Mouse (Mus musculus) heart, embryonic 11.5 days (tissue): Measurements from ENCODE around the gene Gabbr2. TPM values are rescaled to one million over a fixed set of nuclear protein-coding genes. Genes with fewer than 3 reads are reported as not detected.

ENCODE experiments used
- ATAC-seq: fragments of 200-750 bp; cut with Nextera tagmentation; replicated peaks from 2 replicates; pipeline ENCODE4 v1.8.0; 2017; ENCODE audit warnings: moderate library complexity; ENCODE audit not compliant: insufficient number of reproducible peaks, low FRiP score, low TSS enrichment
- H3K27ac ChIP-seq: fragments of 300-500 bp; sonication (generic); 2 replicates; pipeline ENCODE4 v1.5.1; 2014; ENCODE audit warnings: mild to moderate bottlenecking, low read depth, low read length
- H3K27me3 ChIP-seq: fragments of 300-500 bp; sonication (generic); 2 replicates; pipeline ENCODE4 v1.6.1; 2014; ENCODE audit warnings: mild to moderate bottlenecking, low read length, mixed read lengths; ENCODE audit not compliant: control insufficient read depth, insufficient read depth
- H3K36me3 ChIP-seq: fragments of 300-500 bp; sonication (generic); 2 replicates; pipeline ENCODE4 v1.6.1; 2014; ENCODE audit warnings: mild to moderate bottlenecking, low read length, moderate library complexity, mixed read lengths; ENCODE audit not compliant: control insufficient read depth, insufficient read depth
- H3K4me1 ChIP-seq: fragments of 300-500 bp; sonication (generic); 2 replicates; pipeline ENCODE4 v1.6.1; 2014; ENCODE audit warnings: low read length; ENCODE audit not compliant: control insufficient read depth, insufficient read depth
- H3K4me2 ChIP-seq: fragments of 300-500 bp; sonication (generic); 2 replicates; pipeline ENCODE4 v1.6.1; 2014; ENCODE audit warnings: mild to moderate bottlenecking, moderate library complexity
- H3K4me3 ChIP-seq: fragments of 300-500 bp; sonication (generic); 2 replicates; pipeline ENCODE4 v1.5.1; 2014; ENCODE audit warnings: low read depth, low read length
- H3K9ac ChIP-seq: fragments of 300-500 bp; sonication (generic); 2 replicates; pipeline ENCODE4 v1.6.1; 2014; ENCODE audit warnings: mild to moderate bottlenecking, low read depth, low read length, moderate library complexity
- H3K9me3 ChIP-seq: fragments of 300-500 bp; sonication (generic); replicated peaks from 2 replicates; pipeline ENCODE4 v1.6.1; 2016; ENCODE audit warnings: low read length; ENCODE audit not compliant: control insufficient read depth
- WGBS: fragments of 180-500 bp; shearing (Covaris S2); extraction: QIAGEN DNeasy Blood & Tissue Kit; methylation state at CpG from one replicate; pipeline ENCODE4 v1.1.7; 2014; ENCODE audit not compliant: insufficient replicate concordance; 5-methylcytosine and 5-hydroxymethylcytosine counted together
- polyA plus RNA-seq: library from polyadenylated mRNA; unstranded; fragments of >200 nt; fragmentation: Nextera tagmentation; extraction: Ambion mirVana; gene quantifications from 2 replicates; pipeline ENCODE4 v1.2.1, GENCODE M21; 2014

Gabbr2 gene
- polyA plus RNA-seq, 1 experiment from 2014 or later, result 0.13 TPM

GRCm38 (mm10) chr4:46916786-46917185 lies 74.9 kb downstream of the Gabbr2 start:
- Histone ChIP-seq H3K4me2 (no peak overlapping the region), H3K27me3 (0 out of 2 replicates have a peak, but pooled peaks cover 2% of the 10 kb centered on the region), H3K4me1 (no peaks in the 10 kb centered on the region), H3K4me3 (no peak overlapping the region), H3K9me3 (no peaks in the 10 kb centered on the region), H3K36me3 (no peaks in the 10 kb centered on the region), H3K9ac (no peak overlapping the region), H3K27ac (no peak overlapping the region)
- 80% methylated on average over 6 of the region's 6 CpGs for WGBS
- no peak for ATAC-seq

- no peak overlapping the region for H3K4me2 ChIP-seq
- H3K27ac ChIP-seq, result no peak overlapping the region
- ATAC-seq, result no peak
- WGBS, result 83% methylated on average over 12 of the region's 12 CpGs
- no peaks in the 10 kb centered on the region for H3K36me3 ChIP-seq
- no peaks in the 10 kb centered on the region for H3K9me3 ChIP-seq
- no peak overlapping the region for H3K9ac ChIP-seq
- no peak overlapping the region for H3K4me3 ChIP-seq
- H3K27me3 ChIP-seq, result 0 out of 2 replicates have a peak, but pooled peaks cover 2% of the 10 kb centered on the region
- H3K4me1 ChIP-seq, result no peaks in the 10 kb centered on the region
These were observed 75.7 kb downstream of the Gabbr2 start for GRCm38 (mm10) chr4:46915934-46916333.

- ATAC-seq, result no peak
- H3K4me3 ChIP-seq, result no peak overlapping the region
- no peak overlapping the region for H3K9ac ChIP-seq
- no peaks in the 10 kb centered on the region for H3K4me1 ChIP-seq
- no peak overlapping the region for H3K4me2 ChIP-seq
- H3K27ac ChIP-seq, result no peak overlapping the region
- WGBS, result 88% methylated on average over 14 of the region's 14 CpGs
- H3K36me3 ChIP-seq, result no peaks in the 10 kb centered on the region
- no peaks in the 10 kb centered on the region for H3K9me3 ChIP-seq
- H3K27me3 ChIP-seq, result 0 out of 2 replicates have a peak, but pooled peaks cover 2% of the 10 kb centered on the region
These were observed 76.2 kb downstream of the Gabbr2 start for GRCm38 (mm10) chr4:46915476-46915875.

GRCm38 (mm10) chr4:46914606-46915005 lies 77.1 kb downstream of the Gabbr2 start:
- no peak overlapping the region for H3K4me3 ChIP-seq
- WGBS, result 82% methylated on average over 6 of the region's 6 CpGs
- H3K9me3 ChIP-seq, result peaks cover 3% of the 10 kb centered on the region; the same call in 1 of the 2 replicates
- no peak overlapping the region for H3K4me2 ChIP-seq
- no peaks in the 10 kb centered on the region for H3K4me1 ChIP-seq
- no peak overlapping the region for H3K27ac ChIP-seq
- 0 out of 2 replicates have a peak, but pooled peaks cover 2% of the 10 kb centered on the region for H3K27me3 ChIP-seq
- ATAC-seq, result no peak
- H3K36me3 ChIP-seq, result no peaks in the 10 kb centered on the region
- H3K9ac ChIP-seq, result no peak overlapping the region

GRCm38 (mm10) chr4:46906036-46906691 lies 85.5 kb downstream of the Gabbr2 start:
- H3K36me3 ChIP-seq, result no peaks in the 10 kb centered on the region
- peaks cover 6% of the 10 kb centered on the region; the same call in 1 of the 2 replicates for H3K9me3 ChIP-seq
- no peak for ATAC-seq
- H3K27ac ChIP-seq, result no peak overlapping the region
- no peak overlapping the region for H3K9ac ChIP-seq
- H3K4me1 ChIP-seq, result peaks cover 5% of the 10 kb centered on the region
- whole genome bisulfite sequencing, result 69% methylated on average over 3 of the region's 3 CpGs
- H3K27me3 ChIP-seq, result no peaks in the 10 kb centered on the region
- H3K4me3 ChIP-seq, result no peak overlapping the region
- no peak overlapping the region for H3K4me2 ChIP-seq

- no peak for ATAC-seq
- peaks cover 6% of the 10 kb centered on the region; the same call in 1 of the 2 replicates for H3K9me3 ChIP-seq
- no peak overlapping the region for H3K9ac ChIP-seq
- H3K27ac ChIP-seq, result no peak overlapping the region
- no peaks in the 10 kb centered on the region for H3K36me3 ChIP-seq
- H3K4me1 ChIP-seq, result peaks cover 5% of the 10 kb centered on the region
- 72% methylated on average over 3 of the region's 3 CpGs for WGBS
- H3K27me3 ChIP-seq, result no peaks in the 10 kb centered on the region
- no peak overlapping the region for H3K4me3 ChIP-seq
- H3K4me2 ChIP-seq, result no peak overlapping the region
These were observed 86.5 kb downstream of the Gabbr2 start for GRCm38 (mm10) chr4:46905152-46905551.

- Histone ChIP-seq H3K27me3 (no peaks in the 10 kb centered on the region), H3K36me3 (no peaks in the 10 kb centered on the region), H3K27ac (no peak overlapping the region), H3K9me3 (0 out of 2 replicates have a peak, but pooled peaks cover 3% of the 10 kb centered on the region), H3K4me1 (peaks cover 5% of the 10 kb centered on the region), H3K9ac (no peak overlapping the region), H3K4me3 (no peak overlapping the region), H3K4me2 (no peak overlapping the region)
- WGBS, result 26% methylated on average over 12 of the region's 12 CpGs
- ATAC-seq, result no peak; the same call in 1 of the 2 replicates
These were observed 87.5 kb downstream of the Gabbr2 start for GRCm38 (mm10) chr4:46904129-46904528.

- ATAC-seq, result no peak
- H3K27ac ChIP-seq, result no peak overlapping the region
- no peaks in the 10 kb centered on the region; the same call in 1 of the 2 replicates for H3K4me1 ChIP-seq
- no peaks in the 10 kb centered on the region for H3K9me3 ChIP-seq
- H3K36me3 ChIP-seq, result no peaks in the 10 kb centered on the region
- H3K4me2 ChIP-seq, result no peak overlapping the region
- 0 out of 2 replicates have a peak, but pooled peaks cover 2% of the 10 kb centered on the region for H3K27me3 ChIP-seq
- 65% methylated on average over 4 of the region's 4 CpGs for WGBS
- no peak overlapping the region for H3K4me3 ChIP-seq
- H3K9ac ChIP-seq, result no peak overlapping the region
These were observed 93.1 kb downstream of the Gabbr2 start for GRCm38 (mm10) chr4:46898546-46898945.
